Mouse (Mus musculus) small intestine, adult 2 months (tissue): ENCODE measurements around the gene Pdxk.

ENCODE experiments used
- CTCF ChIP-seq: fragments of 200-500 bp; IDR thresholded peaks from 2 replicates; pipeline ENCODE4 v1.5.1; 2012; ENCODE audit warnings: low read depth, mild to moderate bottlenecking, control low read depth, inconsistent platforms, low read length, moderate library complexity, mixed read lengths; ENCODE audit not compliant: insufficient replicate concordance, insufficient read length; ENCODE audit errors: extremely low read depth
- POLR2A ChIP-seq: fragments of 200-500 bp; IDR thresholded peaks from 2 replicates; pipeline ENCODE4 v1.6.1; 2012; ENCODE audit warnings: low read depth, mild to moderate bottlenecking, control low read depth, inconsistent platforms, low read length, moderate library complexity

DNA sequence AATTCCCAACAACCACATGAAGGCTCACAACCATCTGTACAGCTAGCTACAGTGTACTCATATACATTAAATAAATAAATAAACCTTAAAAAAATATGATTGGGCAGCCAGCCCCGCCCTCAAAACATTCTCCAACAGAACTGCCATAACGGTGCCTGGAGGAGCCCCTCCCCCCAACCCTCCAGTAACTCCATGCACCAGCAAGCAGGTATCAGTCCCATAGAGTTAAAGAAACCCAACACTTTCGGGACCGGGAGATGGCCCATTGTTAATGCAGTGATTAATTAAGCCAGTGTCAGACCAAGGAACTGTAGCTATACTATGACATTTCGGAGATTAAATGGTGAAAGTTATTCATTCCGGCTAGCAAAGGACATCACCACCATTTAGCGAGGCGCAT lies 52.9 kb downstream of the Pdxk start:
- TF ChIP-seq POLR2A = no peak
- no peak for TF ChIP-seq CTCF
